Mouse (Mus musculus) C2C12 (cell line): ENCODE measurements around the gene Hacl1. TPM values are rescaled to one million over a fixed set of nuclear protein-coding genes. Genes with fewer than 3 reads are reported as not detected.

Source experiments
- H3K27me3 ChIP-seq: one replicate; pipeline ENCODE4 v1.6.1; 2011; ENCODE audit not compliant: control insufficient read depth, insufficient read depth, insufficient read length
- H3K36me3 ChIP-seq: one replicate; pipeline ENCODE4 v1.6.1; 2011; ENCODE audit not compliant: control insufficient read depth, insufficient read depth
- H3K4me3 ChIP-seq: one replicate; pipeline ENCODE4 v1.5.1; 2011; ENCODE audit warnings: mild to moderate bottlenecking, control low read depth; ENCODE audit not compliant: poor library complexity, insufficient read depth, severe bottlenecking
- H3K79me2 ChIP-seq: one replicate; pipeline ENCODE4 v1.6.1; 2011; ENCODE audit not compliant: control insufficient read depth, insufficient read depth
- H3K79me3 ChIP-seq: one replicate; pipeline ENCODE4 v1.6.1; 2011; ENCODE audit warnings: low read depth, control low read depth
- H3ac ChIP-seq: one replicate; pipeline ENCODE3; 2011; ENCODE audit warnings: low read depth; ENCODE audit not compliant: control insufficient read depth, insufficient read length
- CEBPB ChIP-seq: IDR thresholded peaks from one replicate; pipeline ENCODE4 v1.6.1; 2011; ENCODE audit warnings: low read depth, mild to moderate bottlenecking, control low read depth, moderate library complexity
- CTCF ChIP-seq: IDR thresholded peaks from one replicate; pipeline ENCODE4 v1.5.1; 2011; ENCODE audit not compliant: control insufficient read depth, insufficient read depth, insufficient read length
- FOSL1 ChIP-seq: IDR thresholded peaks from one replicate; pipeline ENCODE4 v1.8.0; 2011; ENCODE audit warnings: mild to moderate bottlenecking, low read length; ENCODE audit not compliant: poor library complexity, insufficient read depth, severe bottlenecking
- MAX ChIP-seq: IDR thresholded peaks from one replicate; pipeline ENCODE4 v1.6.1; 2011; ENCODE audit warnings: mild to moderate bottlenecking, control low read depth
- MYOD1 ChIP-seq: IDR thresholded peaks from one replicate; pipeline ENCODE4 v1.6.1; 2011; ENCODE audit warnings: low read depth; ENCODE audit not compliant: control insufficient read depth, insufficient read length
- MYOG ChIP-seq: IDR thresholded peaks from one replicate; pipeline ENCODE4 v1.6.1; 2011; ENCODE audit not compliant: control insufficient read depth, insufficient read length; ENCODE audit errors: extremely low read depth
- USF1 ChIP-seq: IDR thresholded peaks from one replicate; pipeline ENCODE4 v1.6.1; 2011; ENCODE audit warnings: low read depth, mild to moderate bottlenecking, control low read depth, moderate library complexity
- polyA plus RNA-seq: library from polyadenylated mRNA; unstranded; fragments of >200 nt; fragmentation: generic; extraction: Trizol; gene quantifications from one replicate; pipeline ENCODE4 v1.2.1, GENCODE M21; 2012; ENCODE audit warnings: missing spikeins

Gene Hacl1
- polyA plus RNA-seq, 1 experiment = 1.4 TPM

GRCm38 (mm10) chr14:31571419-31571818, 69.7 kb downstream of the Hacl1 start:
- no peaks in the 10 kb centered on the region for H3K79me3 ChIP-seq
- H3K79me2 ChIP-seq = no peaks in the 10 kb centered on the region
- no peak for TF ChIP-seq MYOG
- H3K27me3 ChIP-seq = peaks cover 5% of the 10 kb centered on the region
- no peak overlapping the region for H3K4me3 ChIP-seq
- H3K36me3 ChIP-seq = no peaks in the 10 kb centered on the region
- no peak overlapping the region for H3ac ChIP-seq

- Histone ChIP-seq H3K4me3 (no peak overlapping the region), H3ac (no peak overlapping the region), H3K79me3 (no peaks in the 10 kb centered on the region), H3K79me2 (no peaks in the 10 kb centered on the region), H3K36me3 (no peaks in the 10 kb centered on the region), H3K27me3 (peaks cover 3% of the 10 kb centered on the region)
- no peak for TF ChIP-seq MYOG
- no peak for TF ChIP-seq MYOD1
- TF ChIP-seq MAX = no peak
- TF ChIP-seq CTCF = no peak
Measured at GRCm38 (mm10) chr14:31570131-31570951, 70.7 kb downstream of the Hacl1 start.

- Histone ChIP-seq H3K4me3 (no peak overlapping the region), H3ac (no peak overlapping the region), H3K79me2 (no peaks in the 10 kb centered on the region), H3K27me3 (no peaks in the 10 kb centered on the region), H3K36me3 (no peaks in the 10 kb centered on the region), H3K79me3 (no peaks in the 10 kb centered on the region)
- TF ChIP-seq CTCF (no peak), MYOD1 (peak; percentile 37)
Measured at GRCm38 (mm10) chr14:31569151-31569631, 71.9 kb downstream of the Hacl1 start.

GRCm38 (mm10) chr14:31565478-31566212, 75.4 kb downstream of the Hacl1 start:
- Histone ChIP-seq H3K79me2 (no peaks in the 10 kb centered on the region), H3ac (no peak overlapping the region)
- TF ChIP-seq MYOD1 (no peak), USF1 (no peak)

GRCm38 (mm10) chr14:31564452-31565179, 76.5 kb downstream of the Hacl1 start:
- no peak overlapping the region for H3K4me3 ChIP-seq
- TF ChIP-seq MYOD1 = no peak
- TF ChIP-seq FOSL1 = no peak
- TF ChIP-seq CTCF = no peak
- no peak for TF ChIP-seq MAX
- no peak for TF ChIP-seq MYOG
- no peak for TF ChIP-seq USF1
- no peak for TF ChIP-seq CEBPB
- no peaks in the 10 kb centered on the region for H3K36me3 ChIP-seq
- no peaks in the 10 kb centered on the region for H3K79me3 ChIP-seq
- no peaks in the 10 kb centered on the region for H3K79me2 ChIP-seq
- no peak overlapping the region for H3ac ChIP-seq
- H3K27me3 ChIP-seq = peaks cover 9% of the 10 kb centered on the region

More at GRCm38 (mm10) chr14:31565478-31566212, 75.4 kb downstream of the Hacl1 start:
- Histone ChIP-seq H3K79me3 (no peaks in the 10 kb centered on the region), H3K36me3 (no peaks in the 10 kb centered on the region), H3K4me3 (no peak overlapping the region), H3K27me3 (peaks cover 5% of the 10 kb centered on the region)

- Histone ChIP-seq H3K36me3 (no peaks in the 10 kb centered on the region), H3K4me3 (no peak overlapping the region), H3K79me3 (no peaks in the 10 kb centered on the region), H3K27me3 (peaks cover 23% of the 10 kb centered on the region), H3K79me2 (no peaks in the 10 kb centered on the region), H3ac (no peak overlapping the region)
- TF ChIP-seq MYOG (no peak), FOSL1 (no peak), CEBPB (no peak), MYOD1 (no peak), MAX (no peak), USF1 (no peak), CTCF (no peak)
Measured at GRCm38 (mm10) chr14:31560886-31561285, 80.2 kb downstream of the Hacl1 start.
